Mouse (Mus musculus) hindbrain, embryonic 14.5 days (tissue): ENCODE measurements around the gene Doc2g. TPM values are rescaled to one million over a fixed set of nuclear protein-coding genes. Genes with fewer than 3 reads are reported as not detected.

Experiments
- ATAC-seq: fragments of 200-750 bp; cut with Nextera tagmentation; 2 replicates; pipeline ENCODE4 v1.8.0; 2017; ENCODE audit warnings: moderate number of reproducible peaks, mild to moderate bottlenecking, moderate TSS enrichment, moderate library complexity; ENCODE audit not compliant: low FRiP score
- DNase-seq: peaks from one replicate; pipeline ENCODE4 v3.0.0-alpha.2; 2015; ENCODE audit warnings: low spot score
- H3K27ac ChIP-seq: fragments of 300-500 bp; sonication (generic); 2 replicates; pipeline ENCODE4 v1.5.1; 2014; ENCODE audit warnings: mild to moderate bottlenecking, moderate library complexity
- H3K27me3 ChIP-seq: fragments of 300-500 bp; sonication (generic); 2 replicates; pipeline ENCODE4 v1.6.1; 2014; ENCODE audit warnings: mild to moderate bottlenecking, low read length, mixed read lengths; ENCODE audit not compliant: control insufficient read depth, insufficient read depth
- H3K36me3 ChIP-seq: fragments of 300-500 bp; sonication (generic); replicated peaks from 2 replicates; pipeline ENCODE4 v1.6.1; 2014; ENCODE audit not compliant: control insufficient read depth, insufficient read depth
- H3K4me1 ChIP-seq: fragments of 300-500 bp; sonication (generic); replicated peaks from 2 replicates; pipeline ENCODE4 v1.6.1; 2014; ENCODE audit warnings: antibody characterized with exemption, low read length, mixed read lengths; ENCODE audit not compliant: control insufficient read depth, insufficient read depth
- H3K4me2 ChIP-seq: fragments of 300-500 bp; sonication (generic); replicated peaks from 2 replicates; pipeline ENCODE4 v1.6.1; 2014; ENCODE audit warnings: mild to moderate bottlenecking, moderate library complexity
- H3K4me3 ChIP-seq: fragments of 300-500 bp; sonication (generic); replicated peaks from 2 replicates; pipeline ENCODE4 v1.5.1; 2014; ENCODE audit warnings: mild to moderate bottlenecking, low read length
- H3K9ac ChIP-seq: fragments of 300-500 bp; sonication (generic); 2 replicates; pipeline ENCODE4 v1.6.1; 2014
- H3K9me3 ChIP-seq: fragments of 300-500 bp; sonication (generic); 2 replicates; pipeline ENCODE4 v1.6.1; 2016; ENCODE audit warnings: low read length; ENCODE audit not compliant: control insufficient read depth
- WGBS: fragments of 180-500 bp; shearing (Covaris S2); extraction: QIAGEN DNeasy Blood & Tissue Kit; methylation state at CpG from one replicate; pipeline ENCODE4 v1.1.7; 2014; 5-methylcytosine and 5-hydroxymethylcytosine counted together
- polyA plus RNA-seq: library from polyadenylated mRNA; unstranded; fragments of >200 nt; fragmentation: Nextera tagmentation; extraction: Ambion mirVana; gene quantifications from 2 replicates; pipeline ENCODE4 v1.2.1, GENCODE M21; 2014

Doc2g gene
- polyA plus RNA-seq, 1 experiment from 2014 or later, result 5.0 TPM

DNA sequence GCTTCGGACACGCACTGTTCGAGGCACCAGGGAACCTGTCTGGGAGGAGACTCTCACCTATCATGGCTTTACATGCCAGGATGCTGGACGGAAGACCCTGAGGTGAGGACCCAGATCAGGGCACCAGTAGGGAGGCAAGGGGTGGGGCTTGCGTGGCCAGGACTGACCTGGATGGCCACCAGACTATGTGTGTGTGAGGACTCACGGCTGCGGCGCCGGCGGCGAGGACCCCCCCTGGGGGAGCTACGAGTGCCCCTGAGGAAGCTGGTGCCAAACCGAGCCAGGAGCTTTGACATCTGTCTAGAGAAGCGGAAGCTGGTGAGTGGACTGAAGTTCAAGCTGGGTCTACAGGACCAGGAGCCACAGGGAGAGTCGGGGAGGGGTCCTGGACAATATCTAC lies 1.2 kb downstream of the Doc2g start:
- H3K27ac ChIP-seq, result no peak overlapping the region
- H3K27me3 ChIP-seq, result no peaks in the 10 kb centered on the region
- no peak overlapping the region for H3K4me2 ChIP-seq
- H3K36me3 ChIP-seq, result peaks cover 41% of the 10 kb centered on the region
- no peak for DNase-seq
- no peaks in the 10 kb centered on the region for H3K9me3 ChIP-seq
- H3K9ac ChIP-seq, result no peak overlapping the region
- no peak for ATAC-seq
- no peak overlapping the region for H3K4me3 ChIP-seq
- H3K4me1 ChIP-seq, result peaks cover 6% of the 10 kb centered on the region
- WGBS, result 89% methylated on average over 15 of the region's 15 CpGs

DNA sequence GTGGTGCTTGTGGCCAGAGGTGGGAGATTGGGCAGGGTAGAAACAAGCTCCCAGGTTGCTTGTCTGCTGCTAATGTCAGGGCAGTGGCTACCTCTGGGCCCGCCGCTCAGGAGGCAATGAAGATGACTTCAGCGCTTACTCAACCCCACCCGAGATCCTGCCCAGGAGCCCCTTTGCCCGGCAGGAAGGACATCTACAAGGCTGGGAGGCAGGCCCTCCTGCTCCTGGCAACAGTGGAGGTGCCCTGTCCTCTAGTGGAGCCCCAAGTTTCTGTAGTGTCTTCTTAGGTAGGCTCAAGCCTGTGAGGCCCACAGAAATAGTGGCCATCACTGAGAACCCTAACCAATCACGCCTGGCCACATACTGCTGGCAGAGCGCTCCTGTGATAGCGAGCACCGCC lies 2.0 kb downstream of the Doc2g start:
- Histone ChIP-seq H3K4me2 (no peak overlapping the region), H3K4me3 (no peak overlapping the region), H3K27ac (no peak overlapping the region), H3K9ac (no peak overlapping the region), H3K4me1 (peaks cover 6% of the 10 kb centered on the region), H3K27me3 (no peaks in the 10 kb centered on the region), H3K9me3 (no peaks in the 10 kb centered on the region), H3K36me3 (peaks cover 48% of the 10 kb centered on the region)
- DNase-seq, result no peak
- ATAC-seq, result no peak
- 82% methylated on average over 9 of the region's 9 CpGs for WGBS

DNA sequence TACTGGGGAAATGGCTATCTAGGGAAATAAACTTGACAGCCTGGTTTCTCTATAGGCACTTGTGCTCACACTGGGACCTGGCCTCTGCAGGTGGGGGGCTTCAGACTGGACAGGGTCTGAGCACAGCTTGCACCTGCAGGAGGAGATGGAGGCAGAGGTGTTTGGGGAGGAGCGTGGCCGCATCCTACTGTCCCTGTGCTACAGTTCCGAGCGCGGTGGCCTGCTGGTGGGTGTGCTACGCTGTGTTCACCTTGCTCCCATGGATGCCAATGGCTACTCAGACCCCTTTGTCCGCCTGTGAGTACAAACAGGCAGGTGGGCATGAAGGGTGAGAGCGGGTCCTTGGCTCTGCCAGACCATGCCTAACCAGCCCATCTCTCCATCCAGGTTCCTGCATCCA lies 2.9 kb downstream of the Doc2g start:
- H3K9me3 ChIP-seq, result no peaks in the 10 kb centered on the region
- H3K4me2 ChIP-seq, result no peak overlapping the region
- H3K36me3 ChIP-seq, result peaks cover 53% of the 10 kb centered on the region
- no peak overlapping the region for H3K27ac ChIP-seq
- H3K27me3 ChIP-seq, result no peaks in the 10 kb centered on the region
- 98% methylated on average over 8 of the region's 8 CpGs for WGBS
- DNase-seq (no peak), ATAC-seq (no peak)
- no peak overlapping the region for H3K9ac ChIP-seq
- no peak overlapping the region for H3K4me3 ChIP-seq
- peaks cover 4% of the 10 kb centered on the region for H3K4me1 ChIP-seq

- Histone ChIP-seq H3K4me1 (peaks cover 5% of the 10 kb centered on the region; the same call in 1 of the 2 replicates), H3K27me3 (no peaks in the 10 kb centered on the region), H3K9ac (no peak overlapping the region), H3K4me3 (no peak overlapping the region), H3K4me2 (no peak overlapping the region; the same call in 1 of the 2 replicates), H3K27ac (no peak overlapping the region), H3K36me3 (peaks cover 45% of the 10 kb centered on the region), H3K9me3 (no peaks in the 10 kb centered on the region)
- DNase-seq (no peak), ATAC-seq (no peak)
- WGBS, result 94% methylated on average over 5 of the region's 5 CpGs
These were observed 8.0 kb downstream of the Doc2g start for GRCm38 (mm10) chr19:4011086-4011485.

DNA sequence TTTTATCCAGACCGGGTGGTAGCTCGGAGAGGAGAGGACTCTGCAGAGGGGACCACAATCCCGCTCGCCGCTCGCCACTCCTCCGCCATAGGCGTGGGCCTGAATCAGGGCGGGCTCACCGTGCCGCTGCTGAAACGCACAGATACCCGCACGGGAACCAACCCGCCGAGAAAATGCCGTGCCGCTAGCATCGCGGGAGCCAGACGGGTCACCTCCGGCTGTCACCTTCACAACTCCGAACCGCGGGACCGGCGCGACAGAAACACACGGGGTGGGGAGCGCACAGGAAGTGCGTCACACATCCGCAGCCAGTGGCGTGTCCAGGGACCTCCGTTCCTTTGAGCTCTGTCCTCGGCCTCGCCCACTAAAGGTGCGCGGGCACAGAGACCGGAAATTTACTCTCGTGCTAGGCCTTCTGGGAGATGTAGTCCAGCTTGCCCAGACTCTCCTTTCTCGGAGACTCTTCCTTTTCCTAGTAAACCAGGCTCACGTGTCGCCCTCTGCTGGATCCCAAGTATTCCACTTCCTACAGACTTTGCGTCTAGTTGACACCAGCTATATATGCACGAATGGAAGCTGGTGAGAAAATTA lies 9.4 kb downstream of the Doc2g start, which contains the start of gene Ndufv1:
TSS of gene Ndufv1 (minus strand) at position 375 of the 591 bp plus-strand sequence.
- Histone ChIP-seq H3K9ac (peak within 1 kb of the TSS; percentile 72), H3K27me3 (no peaks in the 10 kb centered on the region), H3K27ac (peak within 1 kb of the TSS; percentile 70), H3K9me3 (no peaks in the 10 kb centered on the region), H3K36me3 (peaks cover 30% of the 10 kb centered on the region), H3K4me3 (peak within 1 kb of the TSS; percentile 74), H3K4me1 (peaks cover 5% of the 10 kb centered on the region; the same call in 1 of the 2 replicates), H3K4me2 (peak within 1 kb of the TSS; percentile 74)
- peak; percentile 99 for ATAC-seq
- WGBS, result 0% methylated on average over 45 of the region's 45 CpGs
- peak; percentile 98 for DNase-seq

GRCm38 (mm10) chr19:4013066-4013465 lies 10.0 kb downstream of the Doc2g start:
- Histone ChIP-seq H3K36me3 (peaks cover 25% of the 10 kb centered on the region), H3K4me2 (peak overlapping the region; percentile 44), H3K4me3 (peak overlapping the region; percentile 74), H3K4me1 (peaks cover 5% of the 10 kb centered on the region; the same call in 1 of the 2 replicates), H3K9me3 (no peaks in the 10 kb centered on the region), H3K27ac (no peak overlapping the region), H3K27me3 (no peaks in the 10 kb centered on the region), H3K9ac (no peak overlapping the region)
- DNase-seq (no peak), ATAC-seq (0 out of 2 replicates have a peak, but pooled peaks have one; percentile 28)
- 24% methylated on average over 9 of the region's 9 CpGs for WGBS

DNA sequence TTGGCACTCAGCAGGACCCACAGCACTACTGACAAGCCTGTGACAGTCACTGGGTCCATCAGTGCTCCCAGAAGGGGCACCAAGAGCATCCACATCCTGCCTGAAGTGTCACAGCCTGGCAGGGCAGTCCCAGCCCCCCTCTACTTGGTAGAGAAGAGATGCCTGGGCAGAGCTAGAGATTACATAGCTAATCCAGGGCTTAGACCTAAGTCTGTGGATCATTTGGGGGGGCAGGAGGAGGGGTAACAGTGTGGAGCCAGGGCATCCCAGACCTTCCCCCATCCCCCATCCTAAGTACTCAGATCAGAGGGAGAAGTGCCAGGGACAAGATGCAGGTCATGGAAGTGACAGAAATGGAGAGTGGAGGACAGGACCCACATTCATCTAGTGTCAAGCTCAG lies 11.7 kb downstream of the Doc2g start:
- Histone ChIP-seq H3K36me3 (peaks cover 8% of the 10 kb centered on the region; the same call in 1 of the 2 replicates), H3K27me3 (no peaks in the 10 kb centered on the region), H3K9ac (no peak overlapping the region), H3K4me1 (peaks cover 5% of the 10 kb centered on the region; the same call in 1 of the 2 replicates), H3K4me2 (no peak overlapping the region), H3K27ac (no peak overlapping the region), H3K4me3 (no peak overlapping the region), H3K9me3 (no peaks in the 10 kb centered on the region)
- no peak for DNase-seq
- ATAC-seq, result no peak

GRCm38 (mm10) chr19:4015635-4016034 lies 12.5 kb downstream of the Doc2g start:
- DNase-seq (no peak), ATAC-seq (no peak)
- Histone ChIP-seq H3K4me2 (no peak overlapping the region), H3K9me3 (no peaks in the 10 kb centered on the region), H3K27me3 (no peaks in the 10 kb centered on the region), H3K4me3 (no peak overlapping the region), H3K4me1 (peaks cover 5% of the 10 kb centered on the region; the same call in 1 of the 2 replicates), H3K27ac (no peak overlapping the region), H3K9ac (no peak overlapping the region), H3K36me3 (no peaks in the 10 kb centered on the region)
- WGBS, result 68% methylated on average over 5 of the region's 5 CpGs

GRCm38 (mm10) chr19:4017921-4018587 lies 14.9 kb downstream of the Doc2g start:
- Histone ChIP-seq H3K9me3 (no peaks in the 10 kb centered on the region), H3K4me1 (no peaks in the 10 kb centered on the region), H3K27ac (no peak overlapping the region), H3K27me3 (no peaks in the 10 kb centered on the region), H3K4me2 (no peak overlapping the region), H3K4me3 (no peak overlapping the region), H3K9ac (no peak overlapping the region), H3K36me3 (no peaks in the 10 kb centered on the region)
- DNase-seq, result no peak
- no peak for ATAC-seq
- 70% methylated on average over 10 of the region's 10 CpGs for WGBS
